Mouse (Mus musculus): ENCODE measurements around the gene Bbs4. TPM values are rescaled to one million over a fixed set of nuclear protein-coding genes. Genes with fewer than 3 reads are reported as not detected.

Bbs4 gene
- polyA plus RNA-seq, 1 experiment from 2014 or later: 18.8 TPM

DNA sequence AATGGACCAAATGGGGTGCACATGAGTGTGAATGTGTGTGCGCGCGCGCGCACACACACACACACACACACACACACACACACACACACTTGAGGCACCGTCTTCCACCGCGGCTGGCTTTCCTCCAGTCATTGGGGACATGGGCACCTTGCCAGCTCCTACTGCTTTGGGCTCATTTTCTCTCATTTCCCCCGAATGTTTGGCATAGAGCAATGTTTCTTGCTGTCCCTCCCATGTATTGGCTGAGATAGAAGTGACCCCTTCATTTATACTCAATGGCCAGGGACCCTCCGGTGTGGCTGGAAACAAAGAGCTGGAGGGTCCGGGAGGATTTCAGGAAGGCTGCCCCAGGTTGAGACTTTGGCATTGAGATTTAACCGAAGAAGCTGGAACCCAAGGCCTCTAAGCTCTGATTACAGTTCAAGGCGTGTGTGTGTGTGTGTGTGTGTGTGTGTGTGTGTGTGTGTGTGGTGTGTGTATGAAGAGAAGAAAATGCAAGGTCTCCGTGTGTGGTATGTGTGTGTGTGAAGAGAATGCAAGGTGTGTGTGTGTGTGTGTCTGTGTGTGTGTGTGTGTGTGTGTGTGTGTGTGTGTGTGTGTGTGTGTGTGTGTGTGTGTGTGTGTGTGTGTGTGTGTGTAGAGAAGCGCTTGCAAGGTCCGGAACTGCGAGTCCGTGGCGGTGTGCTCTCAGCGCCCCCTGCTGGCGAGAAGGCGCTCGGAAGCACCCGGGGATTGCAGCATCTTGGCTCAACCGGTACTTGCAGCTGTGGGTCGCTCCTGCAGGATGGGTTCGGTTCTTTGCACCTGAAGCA, 71.2 kb downstream of the Bbs4 start:
- Histone ChIP-seq H3K9me3 (replicated peaks; ENCODE audit: control insufficient read depth, low read length) (no peaks in the 10 kb centered on the region), H3K9ac (replicated peaks; ENCODE audit: low read length) (peak overlapping the region; percentile 37; the same call in 1 of the 2 replicates), H3K4me1 (ENCODE audit: control insufficient read depth, insufficient read depth, low read length) (no peaks in the 10 kb centered on the region), H3K27me3 (ENCODE audit: control insufficient read depth, insufficient read depth, low read length) (no peaks in the 10 kb centered on the region), H3K36me3 (replicated peaks; ENCODE audit: control insufficient read depth, insufficient read depth, low read depth, low read length) (no peaks in the 10 kb centered on the region), H3K4me2 (ENCODE audit: low read depth, low read length) (peak overlapping the region; percentile 25), H3K27ac (replicated peaks; ENCODE audit: low read depth, low read length) (no peak overlapping the region), H3K4me3 (ENCODE audit: low read depth, low read length) (no peak overlapping the region)
- DNase-seq (ENCODE audit: low spot score) (peak; percentile 82), ATAC-seq (replicated peaks; ENCODE audit: insufficient number of reproducible peaks, low FRiP score, low TSS enrichment, low read depth) (no peak)
- 50% methylated on average over 24 of the region's 27 CpGs for WGBS

DNA sequence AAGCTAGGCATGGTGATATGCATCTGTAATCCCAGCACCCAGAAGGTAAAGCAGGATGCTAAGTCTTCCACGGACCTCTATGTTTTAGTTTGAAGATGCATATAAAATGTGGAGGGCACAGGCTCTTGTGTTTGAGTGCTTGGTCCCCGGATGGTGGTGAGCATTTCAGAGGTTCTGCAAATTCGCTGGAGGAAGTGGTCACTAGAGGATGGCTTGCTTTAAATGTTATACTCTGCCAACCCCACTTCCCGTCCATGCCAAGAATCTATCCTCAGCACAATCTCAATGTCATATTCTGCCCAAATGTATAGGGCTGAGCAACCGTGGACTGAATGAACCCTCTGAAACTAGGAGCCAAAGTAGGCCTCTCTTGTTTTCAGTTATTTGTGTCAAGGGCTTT, 72.4 kb downstream of the Bbs4 start:
- H3K4me1 ChIP-seq (ENCODE audit: control insufficient read depth, insufficient read depth, low read length): no peaks in the 10 kb centered on the region
- no peak overlapping the region for H3K9ac ChIP-seq (replicated peaks; ENCODE audit: low read length)
- no peaks in the 10 kb centered on the region for H3K36me3 ChIP-seq (replicated peaks; ENCODE audit: control insufficient read depth, insufficient read depth, low read depth, low read length)
- WGBS: 91% methylated on average over 5 of the region's 5 CpGs
- H3K4me3 ChIP-seq (ENCODE audit: low read depth, low read length): no peak overlapping the region
- no peak overlapping the region for H3K4me2 ChIP-seq (ENCODE audit: low read depth, low read length)
- H3K27ac ChIP-seq (replicated peaks; ENCODE audit: low read depth, low read length): no peak overlapping the region
- no peak for DNase-seq (ENCODE audit: low spot score)
- ATAC-seq (replicated peaks; ENCODE audit: insufficient number of reproducible peaks, low FRiP score, low TSS enrichment, low read depth): no peak
- no peaks in the 10 kb centered on the region for H3K9me3 ChIP-seq (replicated peaks; ENCODE audit: control insufficient read depth, low read length)
- H3K27me3 ChIP-seq (ENCODE audit: control insufficient read depth, insufficient read depth, low read length): no peaks in the 10 kb centered on the region

DNA sequence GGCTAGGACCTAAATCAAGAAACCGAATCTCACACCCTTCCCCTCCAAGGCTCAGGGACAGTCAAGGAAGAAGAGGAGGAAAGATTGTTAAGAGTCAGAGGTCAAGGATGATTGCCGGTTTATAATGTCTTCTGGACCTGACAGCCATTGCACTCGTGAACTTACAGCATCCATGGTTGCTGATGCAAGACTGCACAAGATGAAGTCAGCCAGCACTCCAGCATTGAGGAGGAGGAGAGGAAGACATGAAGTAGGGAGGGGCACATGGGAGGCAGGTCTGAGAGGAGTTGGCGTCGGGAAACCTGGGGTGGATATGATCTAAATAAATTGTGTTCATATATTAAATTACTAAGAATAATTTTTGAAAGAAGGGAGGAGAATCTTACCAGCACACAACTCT, 74.6 kb downstream of the Bbs4 start:
- Histone ChIP-seq H3K9ac (replicated peaks; ENCODE audit: low read length) (no peak overlapping the region), H3K27me3 (ENCODE audit: control insufficient read depth, insufficient read depth, low read length) (no peaks in the 10 kb centered on the region), H3K36me3 (replicated peaks; ENCODE audit: control insufficient read depth, insufficient read depth, low read depth, low read length) (no peaks in the 10 kb centered on the region), H3K4me3 (ENCODE audit: low read depth, low read length) (no peak overlapping the region), H3K27ac (replicated peaks; ENCODE audit: low read depth, low read length) (no peak overlapping the region), H3K4me2 (ENCODE audit: low read depth, low read length) (no peak overlapping the region), H3K4me1 (ENCODE audit: control insufficient read depth, insufficient read depth, low read length) (no peaks in the 10 kb centered on the region), H3K9me3 (replicated peaks; ENCODE audit: control insufficient read depth, low read length) (no peaks in the 10 kb centered on the region)
- ATAC-seq (replicated peaks; ENCODE audit: insufficient number of reproducible peaks, low FRiP score, low TSS enrichment, low read depth) (no peak), DNase-seq (ENCODE audit: low spot score) (no peak)
- WGBS: 74% methylated on average over 5 of the region's 5 CpGs

DNA sequence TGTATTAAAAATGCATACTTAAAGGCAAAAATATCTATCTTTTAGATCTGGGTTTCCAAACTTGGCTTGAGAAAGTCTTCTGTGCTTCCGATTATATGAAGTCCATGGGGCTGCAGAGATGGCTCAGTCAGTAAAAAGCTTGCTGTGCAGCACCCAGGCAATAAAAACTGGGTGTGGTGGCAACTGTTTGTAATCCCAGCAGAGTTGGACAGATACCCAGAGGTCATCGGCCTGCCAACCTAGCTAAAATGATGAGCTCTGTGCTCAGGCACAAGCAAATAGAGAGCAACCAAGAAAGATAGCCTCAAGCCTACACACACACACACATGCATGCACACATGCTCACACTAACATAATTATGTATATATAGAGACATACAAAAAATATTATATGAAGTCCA, 75.1 kb downstream of the Bbs4 start:
- DNase-seq (ENCODE audit: low spot score) (no peak), ATAC-seq (replicated peaks; ENCODE audit: insufficient number of reproducible peaks, low FRiP score, low TSS enrichment, low read depth) (no peak)
- no peaks in the 10 kb centered on the region for H3K36me3 ChIP-seq (replicated peaks; ENCODE audit: control insufficient read depth, insufficient read depth, low read depth, low read length)
- WGBS: 96% methylated on average over 2 of the region's 2 CpGs
- H3K4me2 ChIP-seq (ENCODE audit: low read depth, low read length): no peak overlapping the region
- H3K9me3 ChIP-seq (replicated peaks; ENCODE audit: control insufficient read depth, low read length): no peaks in the 10 kb centered on the region
- no peaks in the 10 kb centered on the region for H3K4me1 ChIP-seq (ENCODE audit: control insufficient read depth, insufficient read depth, low read length)
- H3K27ac ChIP-seq (replicated peaks; ENCODE audit: low read depth, low read length): no peak overlapping the region
- no peak overlapping the region for H3K4me3 ChIP-seq (ENCODE audit: low read depth, low read length)
- H3K27me3 ChIP-seq (ENCODE audit: control insufficient read depth, insufficient read depth, low read length): no peaks in the 10 kb centered on the region
- no peak overlapping the region for H3K9ac ChIP-seq (replicated peaks; ENCODE audit: low read length)

DNA sequence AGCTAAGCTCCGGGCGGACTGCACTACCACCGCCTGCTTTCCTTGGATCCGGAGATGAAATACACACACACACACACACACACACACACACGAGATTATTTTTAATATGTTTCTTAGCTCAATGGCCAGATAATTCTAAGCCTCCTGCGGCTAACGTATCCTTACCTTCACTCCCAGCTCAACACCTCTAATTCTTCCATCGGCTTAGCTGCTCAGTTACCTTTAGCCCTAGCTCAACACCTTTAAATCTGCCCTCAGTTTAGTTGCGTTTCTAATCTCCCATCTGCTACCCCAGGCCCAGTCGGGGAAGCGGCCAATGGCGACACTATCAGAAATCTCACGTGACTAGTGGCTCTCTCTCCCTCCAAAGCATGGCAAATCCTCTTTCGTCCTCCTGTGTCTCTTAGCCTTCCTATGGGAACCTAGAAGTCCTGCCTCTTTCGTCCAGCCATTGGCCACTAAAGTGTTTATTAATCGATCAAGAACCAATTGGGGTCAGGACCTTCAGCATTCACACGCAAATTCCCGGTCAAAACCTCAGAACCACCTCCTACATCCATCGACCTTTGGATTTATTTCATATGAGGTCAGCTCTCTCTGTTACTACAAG, 78.4 kb downstream of the Bbs4 start:
- 84% methylated on average over 19 of the region's 19 CpGs for WGBS
- Histone ChIP-seq H3K4me3 (ENCODE audit: low read depth, low read length) (no peak overlapping the region), H3K9me3 (replicated peaks; ENCODE audit: control insufficient read depth, low read length) (no peaks in the 10 kb centered on the region), H3K9ac (replicated peaks; ENCODE audit: low read length) (no peak overlapping the region), H3K36me3 (replicated peaks; ENCODE audit: control insufficient read depth, insufficient read depth, low read depth, low read length) (no peaks in the 10 kb centered on the region), H3K4me2 (ENCODE audit: low read depth, low read length) (no peak overlapping the region), H3K27me3 (ENCODE audit: control insufficient read depth, insufficient read depth, low read length) (no peaks in the 10 kb centered on the region), H3K27ac (replicated peaks; ENCODE audit: low read depth, low read length) (no peak overlapping the region), H3K4me1 (ENCODE audit: control insufficient read depth, insufficient read depth, low read length) (no peaks in the 10 kb centered on the region)
- no peak for DNase-seq (ENCODE audit: low spot score)
- no peak for ATAC-seq (replicated peaks; ENCODE audit: insufficient number of reproducible peaks, low FRiP score, low TSS enrichment, low read depth)

DNA sequence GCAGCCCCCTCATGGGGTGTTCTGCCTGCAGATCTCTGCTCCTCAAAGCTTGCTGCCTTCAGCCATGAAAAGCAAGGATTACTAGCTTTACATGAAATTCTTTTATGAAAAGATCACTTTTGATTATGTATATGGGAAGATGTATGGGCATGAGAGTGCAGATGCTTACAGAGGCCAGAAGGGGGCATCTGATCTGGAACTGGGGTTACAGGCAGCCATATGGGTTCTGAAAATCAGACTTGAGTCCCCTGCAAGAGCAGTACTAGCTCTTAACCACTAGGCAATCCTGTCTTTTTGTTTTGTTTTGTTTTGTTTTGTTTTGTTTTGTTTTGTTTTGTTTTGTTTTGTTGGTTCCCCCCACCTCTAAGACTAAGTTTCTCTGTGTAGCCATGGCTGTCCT, 80.1 kb downstream of the Bbs4 start:
- Histone ChIP-seq H3K4me1 (ENCODE audit: control insufficient read depth, insufficient read depth, low read length) (no peaks in the 10 kb centered on the region), H3K36me3 (replicated peaks; ENCODE audit: control insufficient read depth, insufficient read depth, low read depth, low read length) (no peaks in the 10 kb centered on the region), H3K27me3 (ENCODE audit: control insufficient read depth, insufficient read depth, low read length) (no peaks in the 10 kb centered on the region), H3K9ac (replicated peaks; ENCODE audit: low read length) (no peak overlapping the region), H3K27ac (replicated peaks; ENCODE audit: low read depth, low read length) (no peak overlapping the region), H3K9me3 (replicated peaks; ENCODE audit: control insufficient read depth, low read length) (no peaks in the 10 kb centered on the region), H3K4me3 (ENCODE audit: low read depth, low read length) (no peak overlapping the region), H3K4me2 (ENCODE audit: low read depth, low read length) (no peak overlapping the region)
- DNase-seq (ENCODE audit: low spot score): no peak
- ATAC-seq (replicated peaks; ENCODE audit: insufficient number of reproducible peaks, low FRiP score, low TSS enrichment, low read depth): no peak

Other genes with a start within 250 kb of the Bbs4 start
- 50.7 and 54.7 TPM in 2 replicates for gene Adpgk, start 62.0 kb downstream of the Bbs4 start, polyA plus RNA-seq (2014; fragmentation: Nextera tagmentation; extraction: Ambion mirVana)
- 20.4 and 21.1 TPM in 2 replicates for gene Arih1, start 133.1 kb upstream of the Bbs4 start, polyA plus RNA-seq (2014; fragmentation: Nextera tagmentation; extraction: Ambion mirVana)
- gene Hexa, start 186.0 kb upstream of the Bbs4 start, polyA plus RNA-seq (2014; fragmentation: Nextera tagmentation; extraction: Ambion mirVana): 49.4 and 64.0 TPM in 2 replicates
- not detected in 2 replicates for gene Tmem202, start 186.3 kb upstream of the Bbs4 start, polyA plus RNA-seq (2014; fragmentation: Nextera tagmentation; extraction: Ambion mirVana)
- gene Celf6, start 224.4 kb upstream of the Bbs4 start, polyA plus RNA-seq (2014; fragmentation: Nextera tagmentation; extraction: Ambion mirVana): 1.2 and 1.7 TPM in 2 replicates